Mouse (Mus musculus): ENCODE measurements at regions not wholly inside any gene's neighbourhood (a gene's known extent, or its start where the extent isn't known, plus 50 kb on each side); places are given as distances from the start of the nearest gene placed in this dataset.

DNA sequence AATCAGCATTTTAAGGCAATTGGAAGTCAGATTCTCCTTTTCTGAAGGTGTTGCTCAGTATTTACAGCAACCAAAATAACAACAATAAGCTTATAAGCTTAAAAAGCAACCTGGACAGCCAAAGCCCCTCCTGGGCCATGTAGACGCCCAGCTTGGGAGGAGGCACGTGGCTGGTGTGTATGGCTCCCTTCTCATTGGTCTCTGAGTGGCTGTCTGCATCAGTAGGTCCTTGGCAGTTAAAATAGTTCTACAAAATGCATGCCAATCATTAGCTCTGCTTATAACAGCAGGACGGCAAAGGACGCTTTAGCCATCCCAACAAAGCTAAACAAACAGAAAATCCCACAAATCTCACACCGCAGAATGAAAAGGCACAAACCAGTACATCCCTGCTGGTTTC lies 51.4 kb upstream of the Nxph1 start:
- TF ChIP-seq ZC3H11A (IDR thresholded peaks at IDR 0.05; ENCODE audit: low read depth, low read length) = no peak
- no peak for TF ChIP-seq ETS1 (IDR thresholded peaks at IDR 0.05; ENCODE audit: low read depth, low read length)
- TF ChIP-seq SMC3 (IDR thresholded peaks at IDR 0.05; ENCODE audit: low read depth, low read length) = no peak
- TF ChIP-seq CTCF (IDR thresholded peaks at IDR 0.05 in 2 of 3, conservative IDR thresholded peaks at IDR 0.05 in 1 of 3; ENCODE audit: control insufficient read depth in 1 of 3, insufficient read depth in 1 of 3, low read depth in 2 of 3, low read length in 3 of 3, poor library complexity in 1 of 3, severe bottlenecking in 1 of 3) = no peak
- TF ChIP-seq ELF1 (IDR thresholded peaks at IDR 0.05; ENCODE audit: low read depth, low read length) = no peak
- TF ChIP-seq ZKSCAN1 (IDR thresholded peaks at IDR 0.05; ENCODE audit: low read depth, low read length) = no peak
- TF ChIP-seq POLR2A (IDR thresholded peaks at IDR 0.05; ENCODE audit: control insufficient read depth in 1 of 2, insufficient read depth in 1 of 2, low read depth in 1 of 2, low read length in 2 of 2, poor library complexity in 1 of 2) = no peak
- TF ChIP-seq USF2 (IDR thresholded peaks at IDR 0.05; ENCODE audit: borderline replicate concordance in 1 of 2, insufficient read depth in 1 of 2, low read depth in 1 of 2, low read length in 2 of 2) = no peak
- no peak for TF ChIP-seq HCFC1 (IDR thresholded peaks at IDR 0.05; ENCODE audit: low read depth, low read length)

Measured in MEL (cell line).